Mouse (Mus musculus): Measurements from ENCODE around the gene Itgb3bp.
A peak's percentile ranks its signal among the peaks of the same experiment; 100 is the strongest.

The Itgb3bp gene

DNA sequence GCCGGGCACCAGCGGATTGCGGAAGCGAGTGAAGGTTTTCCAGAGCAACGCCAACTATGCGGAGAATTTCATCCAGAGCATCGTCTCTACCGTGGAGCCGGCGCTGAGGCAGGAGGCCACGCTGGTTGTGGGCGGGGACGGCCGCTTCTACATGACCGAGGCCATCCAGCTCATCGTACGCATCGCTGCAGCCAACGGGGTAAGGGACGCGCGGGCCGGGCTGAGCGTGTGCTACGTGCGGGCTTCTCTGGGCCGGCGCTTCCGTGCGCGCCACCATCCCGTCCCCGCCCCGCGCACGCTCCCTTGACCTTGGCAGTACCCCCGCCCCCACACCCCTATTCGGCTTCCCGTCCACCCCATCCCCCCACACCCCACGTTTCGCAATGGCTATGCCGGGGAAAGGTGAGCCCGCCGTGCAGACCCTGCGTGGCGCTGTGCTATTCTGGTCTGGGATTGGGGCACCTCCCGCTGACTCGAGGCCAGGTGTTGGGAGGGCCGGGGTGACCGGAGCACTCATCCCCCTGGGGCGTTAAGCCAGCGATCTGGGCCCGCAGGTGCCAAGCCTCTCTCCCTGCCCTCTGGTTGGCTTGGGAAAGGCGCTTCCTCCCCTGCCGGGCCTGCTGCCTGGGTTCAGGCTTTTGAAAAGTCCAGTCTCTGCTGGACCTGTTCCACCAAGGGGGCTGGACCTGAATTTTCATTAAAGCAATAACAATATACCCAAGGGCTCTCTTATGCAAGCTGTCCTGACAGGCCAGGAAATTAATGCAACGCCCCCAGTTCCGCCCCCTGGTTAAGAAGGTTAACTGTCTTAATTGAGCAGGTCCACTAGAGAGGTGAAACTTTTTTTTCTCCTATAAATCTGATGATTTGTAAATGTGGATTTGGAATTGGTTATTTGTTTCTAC is at the start of gene Itgb3bp:
Gene Itgb3bp, minus strand, starts transcription at position 201 of the 905 bp plus-strand sequence.
- DNase-seq (ENCODE audit: low spot score in 2 of 2): peak; percentile 11 to 59

- DNase-seq (ENCODE audit: low spot score in 2 of 2): no peak
Measured at GRCm38 (mm10) chr4:99979326-99979725, 49.7 kb upstream of the Itgb3bp start.

- DNase-seq (ENCODE audit: low spot score in 2 of 2): no peak
Measured at GRCm38 (mm10) chr4:99974375-99974774, 44.8 kb upstream of the Itgb3bp start.

DNA sequence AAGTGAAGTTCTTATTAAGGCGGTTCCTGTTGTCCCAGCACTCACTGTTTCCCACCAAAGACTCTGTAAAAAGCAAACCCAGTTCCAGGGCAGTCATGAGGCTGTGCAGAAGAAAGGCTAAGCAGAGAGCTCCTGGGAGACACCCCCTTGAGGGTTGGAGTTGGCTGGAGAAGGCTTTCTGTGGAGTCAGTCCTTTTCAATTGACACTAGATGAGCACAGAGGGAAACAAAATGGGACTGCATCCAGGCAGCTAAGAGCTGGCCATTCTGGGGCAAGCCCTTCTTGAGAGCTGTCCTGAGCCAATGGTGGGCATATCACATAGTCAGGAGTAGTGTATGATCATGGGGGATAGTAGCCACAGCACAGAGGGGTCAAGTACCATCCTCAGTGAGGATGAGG is 44.3 kb upstream of the Itgb3bp start:
- DNase-seq (ENCODE audit: low spot score in 2 of 2): no peak

GRCm38 (mm10) chr4:99972886-99973285 is 43.3 kb upstream of the Itgb3bp start:
- no peak for DNase-seq (ENCODE audit: low spot score in 2 of 2)

DNA sequence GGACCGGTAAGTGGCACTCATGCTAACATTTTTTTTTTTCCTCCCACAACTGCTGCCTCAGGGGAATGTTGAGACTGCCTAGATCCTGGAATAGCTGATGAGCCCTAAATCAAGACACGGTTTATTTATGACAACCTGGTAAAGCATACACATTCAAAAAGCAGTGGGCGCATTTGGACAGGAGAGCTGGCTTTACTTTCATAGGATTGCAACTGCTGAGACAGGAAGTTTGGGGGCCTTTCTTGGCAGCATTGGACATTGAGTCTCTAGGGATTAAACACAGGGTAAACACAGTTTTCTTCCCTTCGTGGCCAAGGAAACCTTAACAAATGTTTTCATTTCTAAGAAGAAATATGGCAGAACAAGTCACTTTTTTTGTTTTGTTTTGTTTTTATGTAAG is 40.5 kb upstream of the Itgb3bp start:
- no peak for DNase-seq (ENCODE audit: low spot score in 2 of 2)

DNA sequence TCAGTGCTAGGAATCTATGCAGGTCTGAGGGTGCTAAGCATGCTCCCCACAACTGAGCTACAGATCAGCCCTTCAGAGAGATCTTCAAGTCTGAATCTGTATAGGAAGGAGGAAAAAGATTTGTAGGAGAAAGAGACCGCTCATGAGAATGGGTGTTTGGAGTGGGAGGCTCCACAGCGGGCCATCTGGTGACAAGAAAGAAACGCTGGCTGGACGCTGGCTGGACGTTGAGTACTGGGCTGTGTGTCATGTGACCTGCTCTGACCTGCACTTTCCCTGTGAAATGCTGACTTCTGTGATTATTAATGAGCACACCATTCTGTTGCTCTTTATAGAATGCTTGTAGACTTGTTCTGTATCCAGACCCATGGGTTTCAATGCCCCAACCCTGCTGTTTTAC is 39.7 kb upstream of the Itgb3bp start:
- no peak for DNase-seq (ENCODE audit: low spot score in 2 of 2)

DNA sequence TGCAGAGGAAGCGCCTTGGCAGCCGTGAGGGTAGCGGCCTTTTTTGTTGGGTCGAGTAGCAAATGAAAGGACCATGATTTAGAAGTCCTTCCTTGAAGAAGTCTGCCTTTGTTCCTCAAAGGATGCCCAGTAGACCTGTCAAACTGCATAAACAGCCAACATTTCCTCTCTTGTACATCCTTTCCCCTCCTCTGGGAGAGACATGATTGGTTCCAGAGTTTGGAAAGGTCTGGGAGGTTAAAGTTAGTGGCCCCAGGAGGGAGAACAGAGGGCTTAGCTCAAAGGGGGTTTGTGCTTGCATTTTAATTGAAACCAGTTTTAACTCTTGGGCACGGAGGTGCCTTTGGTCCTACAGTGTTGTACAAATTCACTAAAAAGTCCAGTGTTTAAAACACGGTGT is 36.9 kb upstream of the Itgb3bp start:
- DNase-seq (ENCODE audit: low spot score in 2 of 2): no peak

GRCm38 (mm10) chr4:99959308-99959707 is 29.7 kb upstream of the Itgb3bp start:
- no peak for DNase-seq (ENCODE audit: low spot score in 2 of 2)

DNA sequence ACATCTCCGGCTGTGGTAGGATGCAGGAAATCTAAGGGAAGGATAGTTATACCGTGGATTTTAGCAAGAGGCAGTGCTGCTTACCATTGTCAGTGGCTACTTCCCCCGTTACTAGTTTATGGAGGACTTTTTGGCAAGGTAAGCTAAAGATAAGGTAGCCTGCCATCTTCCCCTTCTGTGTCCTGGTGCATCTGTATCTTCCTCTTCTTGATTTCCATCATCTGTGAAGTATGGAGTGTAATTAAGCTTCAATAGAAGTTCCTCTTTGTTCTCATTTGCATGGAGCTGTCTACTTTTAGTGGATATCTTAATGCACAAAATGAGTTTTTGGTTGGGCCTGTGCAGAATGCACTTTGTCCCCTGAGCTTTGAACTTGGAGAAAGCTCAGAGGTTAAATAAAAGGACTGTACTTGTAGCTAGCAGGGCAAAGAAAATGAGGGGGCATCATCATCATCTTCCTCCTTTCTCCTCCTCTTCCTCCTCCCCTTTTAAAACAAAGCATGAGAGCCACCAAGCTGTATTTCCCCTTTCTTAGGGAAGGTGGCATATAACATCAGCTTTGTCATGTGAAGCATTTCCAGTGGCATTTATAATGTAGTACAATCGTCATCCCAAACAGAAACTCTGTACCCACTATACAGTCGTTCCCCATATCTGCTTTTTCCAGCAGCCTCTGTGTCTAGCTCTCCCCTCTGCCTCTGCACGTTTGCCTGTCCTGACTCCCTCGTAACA is 28.6 kb upstream of the Itgb3bp start:
- no peak for DNase-seq (ENCODE audit: low spot score in 2 of 2)

- DNase-seq (ENCODE audit: low spot score in 2 of 2): no peak
Measured at GRCm38 (mm10) chr4:99957186-99957585, 27.6 kb upstream of the Itgb3bp start.

DNA sequence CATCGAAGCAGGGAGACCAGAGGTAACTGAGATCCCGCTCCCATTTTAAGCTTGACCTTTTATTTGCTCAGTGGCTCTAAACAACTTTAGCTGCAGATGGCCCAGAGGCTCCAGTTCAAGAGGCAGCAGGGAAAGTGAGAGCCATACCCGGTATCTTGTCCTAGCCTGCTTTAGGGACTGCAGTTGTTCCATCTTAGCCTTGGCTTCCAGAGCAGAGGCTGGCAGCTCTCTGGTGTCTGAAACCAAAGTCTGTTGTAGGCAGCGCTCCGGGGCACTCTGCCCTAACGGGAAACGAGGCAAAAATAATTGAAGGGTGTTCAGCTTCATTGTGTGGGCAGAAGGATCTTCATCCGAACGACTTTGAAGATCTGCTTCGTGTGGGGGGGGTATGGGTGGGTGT is 25.8 kb upstream of the Itgb3bp start:
- DNase-seq (ENCODE audit: low spot score in 2 of 2): no peak

- no peak for DNase-seq (ENCODE audit: low spot score in 2 of 2)
Measured at GRCm38 (mm10) chr4:99953904-99954303, 24.3 kb upstream of the Itgb3bp start.

DNA sequence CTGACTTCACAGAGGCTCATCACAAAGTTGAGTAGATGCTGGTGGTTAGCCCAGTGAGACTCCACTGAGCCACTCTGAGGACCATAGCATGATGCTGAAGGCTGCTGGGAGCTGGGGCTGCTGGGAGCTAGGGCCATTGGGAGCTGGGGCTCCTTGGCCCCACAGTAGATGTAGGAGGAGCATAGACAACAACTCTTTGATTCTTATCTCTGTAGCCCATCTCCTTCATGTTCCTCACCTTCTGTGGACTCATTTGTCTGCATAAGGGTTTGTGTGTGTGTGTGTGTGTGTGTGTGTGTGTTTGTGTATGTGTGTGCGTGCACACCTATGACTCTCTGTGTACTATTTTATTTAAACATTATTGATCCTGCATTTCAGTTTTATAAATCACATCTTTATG is 18.3 kb upstream of the Itgb3bp start:
- DNase-seq (ENCODE audit: low spot score in 2 of 2): no peak

- no peak for DNase-seq (ENCODE audit: low spot score in 2 of 2)
Measured at GRCm38 (mm10) chr4:99947192-99947591, 17.6 kb upstream of the Itgb3bp start.

GRCm38 (mm10) chr4:99946516-99946915 is 16.9 kb upstream of the Itgb3bp start:
- no peak for DNase-seq (ENCODE audit: low spot score in 2 of 2)

DNA sequence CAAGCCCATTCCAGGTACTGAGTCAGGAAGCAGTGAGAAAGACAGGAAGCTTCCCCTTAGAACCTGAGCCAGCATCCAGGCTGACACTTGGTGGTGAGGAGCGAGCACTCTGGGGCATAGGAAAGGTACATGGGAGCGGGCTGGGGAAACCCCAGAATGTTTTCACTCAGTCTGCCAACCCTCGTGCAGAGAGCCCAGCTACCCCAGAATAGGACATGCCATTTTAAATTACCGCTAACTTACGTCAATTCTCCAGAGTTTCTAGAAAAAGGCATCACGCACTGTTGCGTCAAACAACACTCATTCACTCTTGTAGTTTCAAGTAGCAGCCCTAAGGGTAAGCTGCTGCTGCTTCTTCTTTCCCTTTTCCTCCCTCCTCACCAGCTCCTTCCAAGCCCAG is 15.4 kb upstream of the Itgb3bp start:
- no peak for DNase-seq (ENCODE audit: low spot score in 2 of 2)

DNA sequence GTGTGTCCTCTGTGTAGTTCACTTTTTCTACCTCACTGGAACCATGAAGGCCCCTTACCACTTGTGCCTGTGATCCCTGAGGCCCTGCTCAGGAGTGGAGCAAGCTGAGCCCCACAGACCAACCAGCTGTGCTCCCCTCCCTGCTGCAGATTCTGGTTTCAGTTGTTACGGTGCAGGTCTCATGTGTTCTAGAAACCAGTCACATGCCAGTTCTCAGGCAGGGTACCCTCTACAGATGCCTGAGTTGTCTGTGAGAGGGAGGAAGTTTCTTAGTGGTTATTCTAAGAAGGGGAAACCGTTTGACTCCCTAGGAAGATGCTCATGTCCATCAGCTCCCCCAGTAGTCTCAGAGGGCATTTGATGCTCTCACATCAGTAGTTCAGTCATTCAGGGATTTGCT is 15.0 kb upstream of the Itgb3bp start:
- DNase-seq (ENCODE audit: low spot score in 2 of 2): no peak

DNA sequence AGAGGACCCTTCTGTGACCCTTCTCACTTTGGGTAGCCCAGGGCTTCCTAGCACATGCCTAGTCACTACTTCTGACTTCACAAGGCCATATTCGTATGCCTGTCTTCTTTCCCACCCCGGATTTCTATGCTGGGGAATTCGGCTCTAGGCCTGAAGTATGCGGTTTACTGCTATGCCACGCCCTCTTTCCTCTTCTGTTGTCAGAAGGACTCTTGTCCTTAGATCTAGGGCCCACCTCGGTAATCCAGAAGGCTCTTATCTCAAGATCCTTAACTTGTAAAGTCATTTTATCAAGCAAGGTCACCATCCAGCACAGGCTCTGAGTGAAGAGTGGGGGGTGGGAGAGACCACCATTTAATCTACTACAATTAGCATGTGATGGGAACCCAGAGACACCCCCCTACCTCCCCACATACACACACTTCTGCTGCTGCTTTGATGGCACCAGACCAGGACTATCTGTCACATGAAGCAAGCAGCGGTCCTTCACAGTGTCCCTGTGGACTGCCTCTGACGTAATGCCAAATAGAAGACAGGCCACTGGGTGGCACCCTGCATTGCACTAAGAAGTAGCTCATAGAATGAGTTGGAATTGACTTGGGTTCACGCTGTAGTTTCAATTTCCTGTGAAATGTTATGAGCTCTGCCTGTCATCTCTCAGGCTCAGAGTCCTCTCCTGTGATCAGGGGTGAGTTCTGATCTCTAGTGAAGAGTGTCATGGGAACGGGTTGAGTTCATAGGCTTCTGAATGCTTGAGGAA is 12.2 kb upstream of the Itgb3bp start:
- DNase-seq (ENCODE audit: low spot score in 2 of 2): peak in 1 of 2 experiments; percentile 19

GRCm38 (mm10) chr4:99939711-99940505 is 10.3 kb upstream of the Itgb3bp start:
- DNase-seq (ENCODE audit: low spot score in 2 of 2): no peak

- DNase-seq (ENCODE audit: low spot score in 2 of 2): no peak
Measured at GRCm38 (mm10) chr4:99936278-99936677, 6.7 kb upstream of the Itgb3bp start.
